Mouse (Mus musculus) macrophage (primary cell): ENCODE data around the gene Arid1b. TPM values are rescaled to one million over a fixed set of nuclear protein-coding genes. Genes with fewer than 3 reads are reported as not detected.

Experiments used
- H3K27ac ChIP-seq: fragments of 350-480 bp; formaldehyde crosslinking; 2 replicates; pipeline ENCODE4 v1.9.0; 2021
- H3K36me3 ChIP-seq: fragments of 350-480 bp; formaldehyde crosslinking; 2 replicates; pipeline ENCODE4 v1.9.0; 2021; ENCODE audit errors: inconsistent target
- H3K4me3 ChIP-seq: fragments of 350-480 bp; formaldehyde crosslinking; 2 replicates; pipeline ENCODE4 v1.9.0; 2021; ENCODE audit errors: inconsistent target
- H3K79me2 ChIP-seq: fragments of 350-480 bp; formaldehyde crosslinking; 2 replicates; pipeline ENCODE4 v1.9.0; 2021; ENCODE audit errors: inconsistent target
- WGBS: methylation state at CpG from one replicate; pipeline ENCODE4 v1.1.7; 2026; ENCODE audit warnings: inconsistent platforms; ENCODE audit not compliant: missing documents; 5-methylcytosine and 5-hydroxymethylcytosine counted together
- polyA plus RNA-seq: library from polyadenylated mRNA; stranded (reverse); fragments of 250-400 nt; gene quantifications from 3 replicates; pipeline ENCODE4 v1.2.4, GENCODE M21; 2018; ENCODE audit warnings: inconsistent platforms

The Arid1b gene
- polyA plus RNA-seq, 1 experiment from 2014 or later = 20.1 TPM

- Histone ChIP-seq H3K79me2 (peaks cover 94% of the 10 kb centered on the region), H3K27ac (no peak overlapping the region), H3K36me3 (no peaks in the 10 kb centered on the region), H3K4me3 (no peak overlapping the region)
- WGBS = 85% methylated on average over 6 of the region's 6 CpGs
Measured at GRCm38 (mm10) chr17:5064777-5065176, 70.6 kb downstream of the Arid1b start.

- Histone ChIP-seq H3K4me3 (no peak overlapping the region), H3K36me3 (no peaks in the 10 kb centered on the region), H3K27ac (no peak overlapping the region), H3K79me2 (peaks cover 94% of the 10 kb centered on the region)
- 95% methylated on average over 6 of the region's 6 CpGs for WGBS
Measured at GRCm38 (mm10) chr17:5065270-5065669, 71.1 kb downstream of the Arid1b start.

DNA sequence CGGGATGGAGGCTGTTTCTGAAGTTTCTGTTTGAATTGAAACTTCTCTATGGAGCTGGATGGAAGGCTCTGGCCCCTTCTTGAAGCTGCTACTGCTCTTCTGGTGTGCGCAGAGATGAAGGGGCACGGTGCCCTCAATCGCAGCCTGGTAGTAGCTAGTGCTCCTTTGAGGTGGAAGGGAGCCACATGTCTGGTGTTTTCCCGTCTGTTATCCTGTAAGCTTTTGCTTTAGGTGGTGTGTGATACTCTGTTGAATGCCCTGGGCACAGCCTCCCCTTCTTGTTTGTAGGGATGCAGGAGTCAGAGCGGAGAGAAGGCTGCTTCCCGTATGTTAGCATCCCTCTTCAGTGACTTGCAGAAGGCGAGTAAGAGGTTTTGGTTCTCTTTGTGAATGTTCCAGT is 72.7 kb downstream of the Arid1b start:
- WGBS = 89% methylated on average over 8 of the region's 8 CpGs
- no peak overlapping the region for H3K4me3 ChIP-seq
- H3K36me3 ChIP-seq = peaks cover 8% of the 10 kb centered on the region; the same call in 1 of the 2 replicates
- H3K27ac ChIP-seq = no peak overlapping the region
- peaks cover 94% of the 10 kb centered on the region for H3K79me2 ChIP-seq

DNA sequence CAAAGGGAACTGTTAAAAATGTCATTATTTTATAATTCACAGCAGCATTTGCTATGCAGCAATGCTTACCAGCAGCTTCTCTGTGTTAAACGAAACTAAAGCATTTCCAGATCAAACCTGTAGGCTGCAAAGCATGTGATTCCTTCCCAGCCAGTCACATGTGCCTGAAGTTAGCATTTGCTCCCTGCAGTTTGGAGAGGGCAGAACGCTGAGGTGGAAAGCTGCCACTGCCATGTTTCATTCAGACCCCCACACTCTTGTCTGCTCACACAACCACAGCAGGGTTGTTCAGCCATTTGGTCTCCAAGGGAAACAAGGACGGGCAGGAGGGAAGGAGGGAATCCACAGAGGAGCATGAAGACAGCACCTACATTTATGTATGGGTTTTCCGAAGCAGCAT is 73.1 kb downstream of the Arid1b start:
- Histone ChIP-seq H3K36me3 (peaks cover 8% of the 10 kb centered on the region; the same call in 1 of the 2 replicates), H3K4me3 (no peak overlapping the region), H3K27ac (no peak overlapping the region), H3K79me2 (peaks cover 91% of the 10 kb centered on the region)
- 82% methylated on average over 4 of the region's 4 CpGs for WGBS

DNA sequence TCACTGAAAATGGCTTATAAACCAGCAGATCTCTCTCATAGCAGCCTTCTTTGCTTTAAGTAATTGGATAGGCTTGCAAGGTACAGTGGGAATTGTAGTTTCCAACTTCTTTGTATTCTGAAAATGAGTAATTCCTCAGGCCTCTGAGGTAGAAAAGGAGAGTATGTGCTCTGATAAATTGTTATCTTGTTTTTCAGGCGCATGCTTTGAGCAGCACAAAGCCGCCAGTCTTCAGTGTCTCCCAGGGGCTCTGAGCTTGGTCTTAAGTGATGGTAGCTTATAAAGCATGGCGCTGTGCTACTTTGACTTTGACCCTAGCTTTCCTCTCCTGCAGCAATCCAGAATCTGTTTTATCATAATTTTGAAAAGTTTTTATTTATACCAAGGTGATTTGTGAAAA is 76.3 kb downstream of the Arid1b start:
- no peak overlapping the region for H3K27ac ChIP-seq

GRCm38 (mm10) chr17:5072539-5072938 is 78.4 kb downstream of the Arid1b start:
- Histone ChIP-seq H3K27ac (no peak overlapping the region), H3K79me2 (peaks cover 94% of the 10 kb centered on the region), H3K36me3 (peaks cover 8% of the 10 kb centered on the region; the same call in 1 of the 2 replicates), H3K4me3 (no peak overlapping the region)
- WGBS = 98% methylated on average over 4 of the region's 4 CpGs

More for the DNA sequence above, 76.3 kb downstream of the Arid1b start:
- Histone ChIP-seq H3K79me2 (peaks cover 96% of the 10 kb centered on the region), H3K4me3 (no peak overlapping the region), H3K36me3 (peaks cover 8% of the 10 kb centered on the region; the same call in 1 of the 2 replicates)
- 100% methylated on average over 3 of the region's 3 CpGs for WGBS

DNA sequence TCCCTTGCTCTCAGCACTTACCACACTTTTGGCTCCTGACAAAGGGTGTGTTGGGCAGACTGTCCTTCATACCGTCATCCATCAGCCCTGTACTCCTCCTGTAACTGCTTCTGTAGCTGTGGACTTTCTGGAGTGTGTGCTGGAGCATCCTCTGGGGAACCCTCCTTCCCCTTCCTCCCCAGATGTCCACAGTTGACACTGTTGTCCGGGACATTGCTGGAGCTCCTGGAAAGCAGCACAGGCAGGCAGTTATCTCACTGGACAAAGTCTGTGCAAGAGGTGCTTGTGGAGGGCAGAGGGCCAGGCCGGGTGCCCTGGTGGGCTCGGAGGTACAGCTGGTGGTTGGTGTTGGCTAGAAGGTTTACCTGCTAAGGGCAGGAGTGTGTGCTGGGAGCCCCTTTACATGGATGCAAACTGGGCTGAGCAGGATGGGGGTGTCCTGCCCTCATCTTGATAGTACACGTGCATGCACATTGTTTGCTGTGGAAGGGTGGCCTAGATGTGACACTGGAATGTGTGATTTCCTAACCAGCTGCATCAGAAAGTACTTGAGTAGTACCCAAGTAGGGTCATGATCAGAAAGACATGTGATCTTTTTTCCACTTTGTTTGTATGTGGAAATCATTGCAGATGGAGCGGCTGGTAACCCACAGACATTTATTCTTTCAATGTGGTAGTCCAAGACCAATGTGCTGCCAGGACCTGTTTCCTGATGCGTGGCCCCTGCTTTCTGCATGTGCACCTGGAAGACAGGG is 80.8 kb downstream of the Arid1b start:
- Histone ChIP-seq H3K4me3 (no peak overlapping the region), H3K27ac (no peak overlapping the region), H3K79me2 (peaks cover 94% of the 10 kb centered on the region), H3K36me3 (peaks cover 8% of the 10 kb centered on the region; the same call in 1 of the 2 replicates)
- 93% methylated on average over 6 of the region's 7 CpGs for WGBS

DNA sequence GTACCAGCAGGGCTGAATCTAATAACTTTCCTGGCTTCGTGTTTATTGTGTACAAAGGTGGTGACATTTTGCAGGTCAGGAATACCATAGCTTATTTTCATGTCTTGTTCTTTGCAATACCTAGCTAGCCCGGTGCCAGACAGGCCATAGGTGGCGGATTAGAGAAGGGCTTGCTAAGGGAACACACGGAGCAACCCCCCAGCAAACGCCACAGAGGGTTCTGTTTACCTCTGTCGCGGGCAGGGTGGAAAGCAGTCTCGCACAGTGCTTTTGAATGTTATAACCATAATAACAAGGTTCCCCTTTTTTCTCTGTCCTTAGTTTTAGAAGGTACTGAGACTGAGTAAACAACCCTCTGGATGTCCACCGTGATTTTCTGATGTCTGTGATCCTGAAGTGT is 83.9 kb downstream of the Arid1b start:
- H3K79me2 ChIP-seq = peaks cover 96% of the 10 kb centered on the region
- WGBS = 42% methylated on average over 9 of the region's 9 CpGs
- H3K4me3 ChIP-seq = no peak overlapping the region
- H3K27ac ChIP-seq = peak overlapping the region; percentile 49
- H3K36me3 ChIP-seq = no peaks in the 10 kb centered on the region

DNA sequence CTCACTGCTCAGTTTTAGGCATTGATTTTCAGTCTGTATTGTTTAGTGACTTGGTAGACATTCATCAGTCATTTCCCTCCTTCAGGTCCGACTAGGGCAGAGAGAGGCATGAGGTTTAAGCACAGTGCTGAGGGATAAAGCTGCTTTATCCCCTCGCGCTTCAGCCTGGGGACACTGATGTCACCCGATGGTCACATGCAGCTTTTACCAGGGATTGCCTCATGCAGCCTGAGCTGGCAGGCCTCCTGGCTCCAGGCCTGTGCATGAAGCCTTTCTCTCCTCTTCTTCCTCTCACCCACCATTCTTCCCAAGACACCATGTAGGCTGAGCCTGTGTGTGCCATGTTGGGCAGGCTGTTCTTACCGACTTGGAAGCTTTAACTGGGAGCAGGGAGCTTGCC is 84.4 kb downstream of the Arid1b start:
- H3K79me2 ChIP-seq = peaks cover 96% of the 10 kb centered on the region
- H3K4me3 ChIP-seq = no peak overlapping the region
- 76% methylated on average over 5 of the region's 5 CpGs for WGBS
- peak overlapping the region; percentile 49 for H3K27ac ChIP-seq
- H3K36me3 ChIP-seq = no peaks in the 10 kb centered on the region

GRCm38 (mm10) chr17:5080884-5081419 is 86.8 kb downstream of the Arid1b start:
- 13% methylated on average over 12 of the region's 12 CpGs for WGBS
- Histone ChIP-seq H3K79me2 (peaks cover 98% of the 10 kb centered on the region), H3K36me3 (no peaks in the 10 kb centered on the region), H3K27ac (no peak overlapping the region), H3K4me3 (no peak overlapping the region)

GRCm38 (mm10) chr17:5082274-5082673 is 88.1 kb downstream of the Arid1b start:
- H3K4me3 ChIP-seq = no peak overlapping the region
- no peak overlapping the region for H3K27ac ChIP-seq
- WGBS = 98% methylated on average over 8 of the region's 8 CpGs
- H3K79me2 ChIP-seq = peaks cover 95% of the 10 kb centered on the region
- no peaks in the 10 kb centered on the region for H3K36me3 ChIP-seq

DNA sequence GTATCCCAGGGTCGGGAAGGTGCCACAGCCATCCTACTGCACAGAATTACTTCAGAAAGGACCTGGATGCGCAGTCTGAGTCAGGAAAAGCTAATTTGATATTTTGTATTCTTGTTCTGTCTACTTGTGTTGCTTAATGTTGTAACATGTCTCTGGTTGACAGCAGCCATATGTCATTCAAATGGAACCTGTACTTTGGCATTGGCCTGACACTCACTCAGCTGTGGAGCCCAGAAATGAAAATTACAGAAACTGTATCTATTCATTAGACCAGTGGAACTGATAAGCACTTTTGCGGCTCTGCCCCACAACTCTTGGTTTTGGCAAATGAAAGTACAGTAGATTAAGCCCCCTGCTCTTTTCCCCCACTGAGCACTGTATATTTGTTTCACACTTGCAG is 89.4 kb downstream of the Arid1b start:
- Histone ChIP-seq H3K4me3 (no peak overlapping the region), H3K27ac (no peak overlapping the region), H3K36me3 (no peaks in the 10 kb centered on the region), H3K79me2 (peaks cover 83% of the 10 kb centered on the region)
- WGBS = 90% methylated on average over 3 of the region's 3 CpGs

- Histone ChIP-seq H3K79me2 (peaks cover 78% of the 10 kb centered on the region), H3K27ac (no peak overlapping the region), H3K4me3 (no peak overlapping the region), H3K36me3 (no peaks in the 10 kb centered on the region)
- WGBS = 82% methylated on average over 8 of the region's 8 CpGs
Measured at GRCm38 (mm10) chr17:5084139-5084538, 90.0 kb downstream of the Arid1b start.

DNA sequence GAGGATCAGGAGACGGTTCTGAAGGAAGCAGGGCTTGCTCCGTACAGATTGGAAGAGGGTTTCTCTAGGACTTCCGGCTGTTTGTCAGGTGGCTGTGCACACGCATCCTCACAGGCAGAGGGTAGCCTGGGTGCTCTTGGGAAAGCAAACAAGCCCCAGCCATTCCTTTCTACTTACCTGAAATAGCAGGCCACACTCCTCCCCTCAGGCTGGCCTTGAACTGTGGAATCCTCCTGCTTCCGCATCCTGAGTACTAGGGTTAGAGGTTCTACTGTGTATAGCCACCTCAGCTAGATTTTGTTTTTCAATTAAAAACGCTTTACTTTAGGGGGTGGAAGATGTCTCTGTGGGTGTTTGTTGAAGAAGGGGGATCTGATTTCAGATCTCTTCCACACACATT is 90.9 kb downstream of the Arid1b start:
- Histone ChIP-seq H3K4me3 (no peak overlapping the region), H3K27ac (no peak overlapping the region), H3K79me2 (peaks cover 78% of the 10 kb centered on the region), H3K36me3 (no peaks in the 10 kb centered on the region)
- WGBS = 89% methylated on average over 6 of the region's 6 CpGs

- H3K27ac ChIP-seq = no peak overlapping the region
- peaks cover 80% of the 10 kb centered on the region for H3K79me2 ChIP-seq
- WGBS = 100% methylated on average over 5 of the region's 5 CpGs
- no peaks in the 10 kb centered on the region for H3K36me3 ChIP-seq
- H3K4me3 ChIP-seq = no peak overlapping the region
Measured at GRCm38 (mm10) chr17:5085942-5086341, 91.8 kb downstream of the Arid1b start.
